ENCODE assay signal across 8 mouse cellular contexts in genomic region chrX:134403863-134404583, GRCm38 (mm10). TPM values are rescaled to one million over a fixed set of nuclear protein-coding genes. Genes with fewer than 3 reads are reported as not detected.
DNase-seq lines count a peak whose midpoint lies in the region; ATAC-seq and TF ChIP-seq lines count a peak whose summit lies in the region.

Gene Drp2 (plus strand): TSS chrX:134404551.

- H3K9me3 ChIP-seq in lung, embryonic 14.5 days (ENCODE audit: low read depth, low read length): no peaks in the 10 kb centered on the region
- H3K9me3 ChIP-seq in hindbrain, embryonic 12.5 days (replicated peaks): no peaks in the 10 kb centered on the region
- H3K9me3 ChIP-seq in liver, embryonic 12.5 days (replicated peaks): no peaks in the 10 kb centered on the region
- no peaks in the 10 kb centered on the region for H3K9me3 ChIP-seq in stomach, postnatal 0 days (ENCODE audit: control insufficient read depth, low read length)

- H3K4me3 ChIP-seq in lung, embryonic 14.5 days (ENCODE audit: low read depth, low read length): peak within 1 kb of the TSS; percentile 30
- H3K4me3 ChIP-seq in hindbrain, embryonic 12.5 days: peak within 1 kb of the TSS; percentile 34
- H3K4me3 ChIP-seq in liver, embryonic 12.5 days: peak within 1 kb of the TSS; percentile 17; the same call in 1 of the 2 replicates
- peak within 1 kb of the TSS; percentile 35 for H3K4me3 ChIP-seq in stomach, postnatal 0 days (ENCODE audit: low read depth, low read length)

- H3K4me1 ChIP-seq in lung, embryonic 14.5 days (ENCODE audit: insufficient read depth): no peaks in the 10 kb centered on the region
- no peaks in the 10 kb centered on the region for H3K4me1 ChIP-seq in hindbrain, embryonic 12.5 days
- H3K4me1 ChIP-seq in liver, embryonic 12.5 days: no peaks in the 10 kb centered on the region
- no peaks in the 10 kb centered on the region for H3K4me1 ChIP-seq in stomach, postnatal 0 days (replicated peaks; ENCODE audit: control insufficient read depth, insufficient read depth)

- H3K27me3 ChIP-seq in lung, embryonic 14.5 days (ENCODE audit: insufficient read depth, low read length): no peaks in the 10 kb centered on the region
- H3K27me3 ChIP-seq in hindbrain, embryonic 12.5 days: no peaks in the 10 kb centered on the region; the same call in 1 of the 2 replicates
- peaks cover 21% of the 10 kb centered on the region; the same call in 1 of the 2 replicates for H3K27me3 ChIP-seq in liver, embryonic 12.5 days (replicated peaks)
- H3K27me3 ChIP-seq in stomach, postnatal 0 days (ENCODE audit: control insufficient read depth, insufficient read depth, low read length): no peaks in the 10 kb centered on the region

- 25% methylated on average over 14 of the region's 15 CpGs for WGBS in lung, embryonic 14.5 days
- WGBS in hindbrain, embryonic 12.5 days: 31% methylated on average over 15 of the region's 15 CpGs
- WGBS in liver, embryonic 12.5 days (ENCODE audit: insufficient replicate concordance): 40% methylated on average over 15 of the region's 15 CpGs
- WGBS in stomach, postnatal 0 days: 29% methylated on average over 14 of the region's 15 CpGs

- no peak within 1 kb of the TSS; the same call in 1 of the 2 replicates for H3K9ac ChIP-seq in lung, embryonic 14.5 days
- H3K9ac ChIP-seq in hindbrain, embryonic 12.5 days: peak within 1 kb of the TSS; percentile 50
- H3K9ac ChIP-seq in liver, embryonic 12.5 days: no peak within 1 kb of the TSS
- peak within 1 kb of the TSS; percentile 41; the same call in 1 of the 2 replicates for H3K9ac ChIP-seq in stomach, postnatal 0 days (ENCODE audit: low read length)

- no peaks in the 10 kb centered on the region for H3K36me3 ChIP-seq in lung, embryonic 14.5 days (ENCODE audit: insufficient read depth)
- no peaks in the 10 kb centered on the region for H3K36me3 ChIP-seq in hindbrain, embryonic 12.5 days
- no peaks in the 10 kb centered on the region for H3K36me3 ChIP-seq in liver, embryonic 12.5 days
- no peaks in the 10 kb centered on the region for H3K36me3 ChIP-seq in stomach, postnatal 0 days (ENCODE audit: control insufficient read depth, insufficient read depth, low read length)

- ATAC-seq in lung, embryonic 14.5 days (ENCODE audit: insufficient read depth): peak; percentile 80
- peak; percentile 81 for ATAC-seq in hindbrain, embryonic 12.5 days (ENCODE audit: low FRiP score)
- ATAC-seq in liver, embryonic 12.5 days: no peak
- no peak for ATAC-seq in stomach, postnatal 0 days (ENCODE audit: low FRiP score, low TSS enrichment)

- DNase-seq in adrenal gland, postnatal 25 days: peak; percentile 1
- no peak for DNase-seq in adrenal gland, postnatal 10 days
- DNase-seq in lung, embryonic 14.5 days: peak; percentile 31
- no peak for DNase-seq in lung, postnatal 14 days
- DNase-seq in stomach, postnatal 0 days (ENCODE audit: low spot score): no peak
- no peak for DNase-seq in adrenal gland, postnatal 4 days (ENCODE audit: low spot score in 2 of 2)

- no peak within 1 kb of the TSS for H3K27ac ChIP-seq in lung, embryonic 14.5 days (ENCODE audit: low read depth)
- peak within 1 kb of the TSS; percentile 71; the same call in 1 of the 2 replicates for H3K27ac ChIP-seq in hindbrain, embryonic 12.5 days
- no peak within 1 kb of the TSS for H3K27ac ChIP-seq in liver, embryonic 12.5 days
- no peak within 1 kb of the TSS for H3K27ac ChIP-seq in stomach, postnatal 0 days (replicated peaks)

- TF ChIP-seq CTCF in lung, embryonic 14.5 days (IDR thresholded peaks at IDR 0.05; ENCODE audit: low read depth): no peak
- no peak for TF ChIP-seq CTCF in stomach, postnatal 0 days (IDR thresholded peaks at IDR 0.05; ENCODE audit: low read depth)

- TF ChIP-seq EP300 in stomach, postnatal 0 days (optimal IDR thresholded peaks at IDR 0.05): no peak

- H3K4me2 ChIP-seq in lung, embryonic 14.5 days: peak within 1 kb of the TSS; percentile 59
- peak within 1 kb of the TSS; percentile 57 for H3K4me2 ChIP-seq in hindbrain, embryonic 12.5 days (replicated peaks)
- peak within 1 kb of the TSS; percentile 41 for H3K4me2 ChIP-seq in liver, embryonic 12.5 days
- peak within 1 kb of the TSS; percentile 52 for H3K4me2 ChIP-seq in stomach, postnatal 0 days (replicated peaks; ENCODE audit: low read depth)

RNA-seq across cellular contexts. Expression of gene Drp2, which starts in this region (rescaled TPM):
- 0.19 and 0.49 TPM in 2 replicates for total RNA-seq in adrenal gland, postnatal 25 days (2021)
- 1 to 10 TPM in 1 of 2 experiments, under 1 TPM in 1; 0.51 to 1.3 TPM for total RNA-seq in adrenal gland, postnatal 10 days (2021)
- 0.99 and 2.3 TPM in 2 replicates for polyA plus RNA-seq in lung, embryonic 14.5 days (2014; fragmentation: Nextera tagmentation; extraction: Ambion mirVana)
- polyA plus RNA-seq in hindbrain, embryonic 12.5 days (2016; fragmentation: Nextera tagmentation; extraction: Ambion mirVana): 13.0 and 13.9 TPM in 2 replicates
- polyA plus RNA-seq in liver, embryonic 12.5 days (2016; fragmentation: Nextera tagmentation; extraction: Ambion mirVana): 0.15 and 0.31 TPM in 2 replicates
- 0.35 and 0.41 TPM in 2 replicates for polyA plus RNA-seq in stomach, postnatal 0 days (2015; fragmentation: Nextera tagmentation; extraction: Ambion mirVana)
- total RNA-seq in adrenal gland, postnatal 4 days (2021): 1 to 10 TPM; 1.1 to 1.4 TPM

Comparison
In these comparisons a context has a peak if more than half of its experiments do, and no peak if none do; other contexts are left out.
1. Peak in DNase-seq in adrenal gland, postnatal 25 days; RNA of the gene not detected or under 1 TPM.
2. ATAC-seq: peak in lung, embryonic 14.5 days (single experiment) and hindbrain, embryonic 12.5 days (single experiment); none in liver, embryonic 12.5 days (single experiment) and stomach, postnatal 0 days (single experiment).
3. H3K9ac ChIP-seq: peak in hindbrain, embryonic 12.5 days (single experiment) and stomach, postnatal 0 days (single experiment); none in lung, embryonic 14.5 days (single experiment) and liver, embryonic 12.5 days (single experiment).
4. Peak in every context shown above with its lines, with median percentiles within 50 percentile points of each other: H3K4me2 ChIP-seq and H3K4me3 ChIP-seq.